Mouse (Mus musculus): ENCODE data around the gene Pitpnm1.

Pitpnm1 gene

GRCm38 (mm10) chr19:4140147-4140546 lies 40.3 kb downstream of the Pitpnm1 start:
- no peak for DNase-seq (ENCODE audit: low spot score)

DNA sequence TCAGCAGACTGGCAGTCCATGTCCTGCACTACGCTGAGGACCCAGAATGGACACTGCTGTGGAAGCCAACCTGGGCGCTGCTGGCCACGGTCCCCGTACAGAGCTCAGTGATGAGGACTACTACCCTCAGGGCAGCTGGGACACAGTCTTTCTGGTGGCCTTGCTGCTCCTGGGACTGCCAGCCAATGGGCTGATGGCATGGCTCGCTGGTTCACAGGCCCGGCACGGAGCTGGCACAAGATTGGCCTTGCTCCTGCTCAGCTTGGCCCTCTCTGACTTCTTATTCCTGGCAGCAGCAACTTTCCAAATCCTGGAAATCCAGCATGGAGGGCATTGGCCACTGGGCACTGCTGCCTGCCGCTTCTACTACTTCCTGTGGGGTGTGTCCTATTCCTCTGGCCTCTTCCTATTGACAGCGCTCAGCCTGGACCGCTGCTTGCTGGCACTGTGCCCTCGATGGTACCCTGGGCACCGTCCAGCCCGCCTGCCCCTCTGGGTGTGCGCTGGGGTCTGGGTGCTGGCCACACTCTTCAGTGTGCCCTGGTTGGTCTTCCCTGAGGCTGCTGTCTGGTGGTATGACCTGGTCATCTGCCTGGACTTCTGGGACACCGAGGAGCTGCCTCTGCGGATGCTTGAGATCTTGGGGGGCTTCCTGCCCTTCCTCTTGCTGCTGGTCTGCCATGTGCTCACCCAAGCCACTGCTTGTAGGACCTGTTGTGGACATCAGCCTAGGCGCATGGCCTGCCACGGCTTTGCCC lies 42.8 kb downstream of the Pitpnm1 start:
- no peak for DNase-seq (ENCODE audit: low spot score)

DNA sequence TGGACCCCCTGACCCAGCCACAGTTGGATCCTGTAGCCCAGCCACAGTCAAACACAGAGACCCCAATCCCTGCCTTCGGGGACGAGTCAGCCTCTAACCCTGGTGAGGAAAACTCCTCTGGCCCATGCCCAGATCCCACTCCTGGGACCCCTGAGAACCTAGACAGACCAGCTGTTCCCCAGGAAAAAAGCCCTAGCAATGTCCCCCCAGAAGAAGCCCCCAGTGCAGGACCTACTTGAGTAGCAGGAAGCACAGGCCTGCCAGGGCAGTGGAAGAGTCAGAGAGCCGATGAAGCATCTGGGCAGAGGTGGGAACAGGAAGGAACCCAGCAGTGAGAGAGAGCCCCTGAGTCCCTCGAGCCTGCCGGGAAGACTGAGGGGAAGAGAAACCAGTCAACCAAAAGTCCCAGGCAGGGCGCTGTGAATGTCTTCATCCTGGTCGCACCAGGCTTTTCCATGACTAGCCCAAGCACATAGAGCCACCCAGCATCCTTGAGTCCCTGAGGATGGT lies 44.0 kb downstream of the Pitpnm1 start, which contains the start of gene Cabp4:
Gene Cabp4, minus strand, starts transcription at position 275 of the 510 bp plus-strand sequence.
- DNase-seq (ENCODE audit: low spot score): no peak

- DNase-seq (ENCODE audit: low spot score): peak; percentile 11
Measured at GRCm38 (mm10) chr19:4144550-4145498, 45.0 kb downstream of the Pitpnm1 start.

- DNase-seq (ENCODE audit: low spot score): no peak
Measured at GRCm38 (mm10) chr19:4145936-4146335, 46.1 kb downstream of the Pitpnm1 start.

GRCm38 (mm10) chr19:4146366-4147021 lies 46.7 kb downstream of the Pitpnm1 start:
- no peak for DNase-seq (ENCODE audit: low spot score)

- DNase-seq (ENCODE audit: low spot score): no peak
Measured at GRCm38 (mm10) chr19:4147022-4147405, 47.2 kb downstream of the Pitpnm1 start.

DNA sequence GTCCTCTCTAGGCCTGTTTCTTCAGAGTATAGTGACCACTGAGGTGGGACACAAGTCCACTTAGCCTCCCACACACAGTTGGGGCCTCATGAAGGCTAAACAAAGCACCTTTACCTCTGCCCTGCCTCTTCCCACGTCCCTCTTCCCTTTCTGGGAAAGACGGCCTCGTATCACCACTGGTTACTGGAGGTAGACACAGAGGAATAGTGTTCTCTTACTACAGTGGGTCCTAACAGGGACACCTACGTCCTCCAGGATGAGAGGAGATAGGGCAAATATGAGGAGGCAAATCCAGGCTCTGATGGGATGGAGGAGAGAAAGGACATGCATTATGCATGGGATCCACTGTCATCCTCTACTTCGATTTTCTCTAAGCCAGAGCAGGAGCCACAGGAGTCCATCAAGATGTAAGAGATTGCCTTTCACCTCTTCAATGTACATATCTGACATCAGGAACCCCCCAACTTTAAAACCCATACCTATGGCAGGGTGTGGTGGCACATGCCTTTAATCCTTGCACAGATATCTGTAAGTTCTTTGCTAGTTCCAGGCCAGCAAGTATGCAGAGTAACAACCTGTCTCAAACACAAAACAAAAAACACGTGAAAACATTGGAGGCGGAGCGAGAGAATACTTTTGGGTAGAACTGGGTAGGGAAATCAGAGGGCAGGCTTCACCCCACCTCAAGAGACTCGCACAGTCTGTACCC lies 48.1 kb downstream of the Pitpnm1 start:
- DNase-seq (ENCODE audit: low spot score): no peak

GRCm38 (mm10) chr19:4148491-4148806 lies 48.7 kb downstream of the Pitpnm1 start, which contains the start of gene Coro1b:
TSS of gene Coro1b (plus strand) at chr19:4148619.
- DNase-seq (ENCODE audit: low spot score): peak; percentile 99

DNA sequence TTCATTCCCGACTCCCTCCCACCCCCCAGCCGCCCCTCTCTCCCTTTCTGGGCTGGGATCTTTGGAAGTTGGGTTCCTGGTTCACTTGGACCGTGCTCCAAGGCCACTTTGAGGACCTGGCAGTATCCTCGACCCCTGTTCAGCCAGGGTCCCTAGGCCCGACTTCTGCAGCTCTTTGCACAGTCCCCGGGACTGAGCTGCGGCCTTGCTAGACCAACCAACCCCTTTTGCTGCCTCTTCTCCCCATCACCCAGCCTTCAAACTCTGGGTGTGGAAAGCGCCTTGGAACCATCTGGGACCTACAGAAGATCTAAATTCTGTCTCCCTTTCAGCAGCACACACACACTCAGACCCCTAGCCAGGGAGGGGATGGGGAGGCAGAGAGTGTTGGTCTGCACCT lies 49.0 kb downstream of the Pitpnm1 start:
- no peak for DNase-seq (ENCODE audit: low spot score)

GRCm38 (mm10) chr19:4149283-4149682 lies 49.5 kb downstream of the Pitpnm1 start:
- DNase-seq (ENCODE audit: low spot score): no peak

DNA sequence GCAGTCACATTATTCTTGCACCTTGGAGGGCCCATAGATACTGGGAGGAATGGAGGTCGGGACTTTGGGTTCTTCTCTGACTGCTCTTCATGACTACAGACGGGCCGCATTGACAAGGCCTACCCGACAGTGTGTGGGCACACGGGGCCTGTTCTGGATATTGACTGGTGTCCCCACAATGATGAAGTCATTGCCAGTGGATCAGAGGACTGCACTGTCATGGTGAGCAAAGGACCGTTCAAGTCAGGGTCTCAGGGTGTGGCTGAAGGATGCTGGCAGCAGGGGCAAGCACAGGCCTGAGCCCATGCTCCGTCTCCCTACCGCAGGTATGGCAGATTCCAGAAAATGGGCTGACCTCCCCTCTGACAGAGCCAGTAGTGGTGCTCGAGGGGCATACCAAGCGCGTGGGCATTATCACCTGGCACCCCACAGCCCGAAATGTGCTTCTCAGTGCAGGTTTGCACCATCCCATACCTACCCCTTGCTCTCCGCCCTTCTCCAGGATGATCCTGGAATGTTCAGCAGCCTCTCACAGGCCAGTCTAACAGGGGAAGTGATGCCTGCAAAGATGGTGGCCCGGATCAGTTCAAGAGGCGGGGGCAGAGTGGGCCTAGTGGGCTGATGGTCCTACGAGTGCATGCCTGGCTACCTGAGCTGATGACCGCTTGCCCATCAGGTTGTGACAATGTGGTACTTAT lies 50.1 kb downstream of the Pitpnm1 start:
- DNase-seq (ENCODE audit: low spot score): no peak

DNA sequence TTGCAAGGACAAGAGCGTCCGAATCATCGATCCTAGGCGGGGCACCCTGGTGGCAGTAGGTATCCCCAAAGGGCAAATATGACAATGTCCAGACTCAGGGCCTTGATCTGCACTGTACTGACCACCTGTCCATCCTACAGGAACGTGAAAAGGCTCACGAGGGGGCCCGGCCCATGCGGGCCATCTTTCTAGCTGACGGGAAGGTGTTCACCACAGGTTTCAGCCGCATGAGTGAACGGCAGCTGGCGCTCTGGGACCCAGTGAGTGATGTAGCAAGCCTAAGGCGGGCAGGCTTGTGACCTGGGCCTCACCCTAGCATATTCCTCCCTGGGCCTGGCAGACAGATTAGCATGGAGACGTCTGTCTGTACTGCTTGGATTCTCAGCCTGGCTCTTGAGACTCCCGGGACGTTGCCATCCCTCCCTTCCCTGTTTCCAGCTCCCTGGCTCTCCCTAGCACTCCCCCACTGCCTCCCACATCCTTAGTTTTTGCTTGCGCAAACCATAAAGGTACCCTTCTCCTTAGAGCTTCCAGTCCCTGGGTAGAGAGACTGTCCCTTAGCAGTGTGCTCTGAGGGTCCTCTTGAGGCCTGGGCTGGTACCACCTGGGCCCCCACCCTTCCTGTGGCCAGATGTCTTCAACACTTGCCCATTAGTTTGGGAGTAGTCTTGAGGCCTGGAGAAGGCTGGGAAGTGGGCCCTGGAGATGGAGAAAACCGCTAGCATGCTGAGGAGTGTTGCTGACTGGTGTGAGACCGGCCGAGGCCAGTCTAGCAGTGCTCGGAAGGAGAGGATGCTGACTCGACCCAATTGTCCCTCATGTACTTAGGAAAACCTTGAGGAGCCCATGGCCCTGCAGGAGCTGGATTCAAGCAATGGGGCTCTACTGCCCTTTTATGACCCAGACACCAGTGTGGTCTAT lies 51.0 kb downstream of the Pitpnm1 start:
- no peak for DNase-seq (ENCODE audit: low spot score)

- no peak for DNase-seq (ENCODE audit: low spot score)
Measured at GRCm38 (mm10) chr19:4151488-4151860, 51.7 kb downstream of the Pitpnm1 start.

DNA sequence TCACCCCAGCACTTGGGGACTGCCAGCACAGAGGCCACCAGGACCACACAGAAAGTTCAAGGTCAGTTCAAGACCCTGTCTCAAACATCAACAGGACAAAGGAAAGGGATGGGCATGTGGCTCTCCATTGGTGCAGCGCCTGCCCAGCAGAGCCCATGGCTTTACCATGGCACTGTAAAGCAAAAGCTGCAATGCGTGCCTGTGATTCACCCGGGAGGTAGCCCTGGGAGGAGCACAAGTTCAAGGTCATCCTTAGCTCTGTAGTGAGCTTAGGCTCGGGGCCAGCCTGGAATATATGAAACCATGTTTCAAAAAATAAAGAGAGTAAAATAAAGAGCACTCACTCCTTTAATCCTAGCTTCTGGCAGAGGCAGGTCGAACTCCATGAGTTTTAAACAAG lies 52.1 kb downstream of the Pitpnm1 start:
- no peak for DNase-seq (ENCODE audit: low spot score)

DNA sequence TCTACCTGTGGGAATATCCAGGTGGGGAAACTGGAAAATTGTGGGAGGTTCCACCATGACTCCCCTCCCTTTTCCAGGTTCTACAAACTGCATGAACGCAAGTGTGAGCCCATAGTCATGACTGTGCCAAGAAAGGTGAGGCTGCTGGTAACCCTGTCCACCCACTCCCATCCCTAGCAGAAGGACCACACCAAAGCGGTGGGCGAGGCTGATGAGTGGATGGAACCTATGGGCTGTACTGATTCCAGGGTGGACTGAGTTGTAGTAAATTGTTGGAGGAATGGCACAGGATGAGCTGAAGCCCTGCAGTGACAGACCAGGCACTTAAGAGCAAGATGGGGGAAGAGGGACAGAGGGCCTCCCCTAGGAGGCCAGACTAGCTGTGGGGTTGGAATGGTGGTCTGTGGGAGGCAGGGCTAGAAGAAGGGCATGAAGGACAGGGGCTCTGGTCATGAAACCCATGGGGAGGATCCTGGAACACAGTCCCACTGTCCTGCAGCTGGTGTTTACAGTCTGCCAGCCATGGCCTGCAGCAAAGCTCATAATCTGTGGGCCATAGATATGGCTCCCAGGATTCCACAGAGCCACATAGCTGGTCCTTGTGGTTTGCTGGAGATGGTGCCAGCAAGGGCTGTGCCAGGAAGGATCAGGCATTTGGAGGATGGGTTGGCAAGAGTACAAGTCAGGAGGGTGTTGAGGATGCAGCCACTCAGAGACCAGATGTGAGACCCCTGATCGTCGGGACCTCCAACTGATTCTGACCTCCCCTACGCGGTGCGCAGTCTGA lies 52.8 kb downstream of the Pitpnm1 start:
- no peak for DNase-seq (ENCODE audit: low spot score)

DNA sequence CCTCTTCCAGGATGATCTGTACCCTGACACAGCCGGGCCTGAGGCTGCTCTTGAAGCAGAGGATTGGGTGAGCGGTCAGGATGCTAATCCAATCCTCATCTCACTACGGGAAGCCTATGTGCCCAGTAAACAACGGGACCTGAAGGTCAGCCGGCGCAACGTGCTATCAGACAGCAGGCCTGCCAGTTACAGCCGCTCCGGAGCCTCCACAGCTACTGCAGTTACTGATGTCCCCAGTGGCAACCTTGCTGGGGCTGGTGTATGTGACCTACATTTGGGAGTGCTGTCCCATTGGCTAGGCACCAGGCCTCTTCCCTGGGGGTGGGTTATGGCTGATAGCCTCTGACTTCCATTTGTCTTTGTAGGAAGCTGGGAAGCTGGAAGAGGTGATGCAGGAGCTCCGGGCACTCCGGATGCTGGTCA lies 53.4 kb downstream of the Pitpnm1 start, which contains the start of gene Ptprcap:
Gene Ptprcap, plus strand, starts transcription at position 373 of the 423 bp plus-strand sequence.
- DNase-seq (ENCODE audit: low spot score): peak; percentile 43

GRCm38 (mm10) chr19:4154437-4155222 lies 54.8 kb downstream of the Pitpnm1 start:
- peak; percentile 4 for DNase-seq (ENCODE audit: low spot score)
